Mouse (Mus musculus): ENCODE results near the gene Itgal. TPM values are rescaled to one million over a fixed set of nuclear protein-coding genes. Genes with fewer than 3 reads are reported as not detected.
"Not testable (repeated sequence)": the region's sequence is repeated elsewhere in the genome, so short reads cannot be mapped to it uniquely, and the experiment has no call there.

Gene Itgal
- total RNA-seq, 2 experiments from 2014 or later: 0.42 to 0.62 TPM

- DNase-seq: no peak
- intact Hi-C loops (cut with DNase I; ENCODE audit: low total_unique reads): loop anchor here (5.0 kb wide), 2 partner anchors 33 to 133 kb away; no protein-coding TSS in a partner anchor
Observed at GRCm38 (mm10) chr7:127364166-127364565, 68.1 kb downstream of the Itgal start.

GRCm38 (mm10) chr7:127366249-127366648 is 70.2 kb downstream of the Itgal start:
- DNase-seq: no peak
- intact Hi-C loops (cut with DNase I; ENCODE audit: low total_unique reads): no loop called here

GRCm38 (mm10) chr7:127371213-127371612 is 75.2 kb downstream of the Itgal start:
- intact Hi-C loops (cut with DNase I; ENCODE audit: low total_unique reads): no loop called here
- no peak for DNase-seq

GRCm38 (mm10) chr7:127371870-127372269 is 75.8 kb downstream of the Itgal start:
- DNase-seq; intact Hi-C loops (cut with DNase I; ENCODE audit: low total_unique reads): not testable (repeated sequence)

- intact Hi-C loops (cut with DNase I; ENCODE audit: low total_unique reads): not testable (repeated sequence)
- DNase-seq: peak; percentile 91
Observed at GRCm38 (mm10) chr7:127375271-127376245, 79.5 kb downstream of the Itgal start, which contains the start of gene Zfp747. TSS of gene Zfp747 (minus strand) at chr7:127376050.

- no peak for DNase-seq
- intact Hi-C loops (cut with DNase I; ENCODE audit: low total_unique reads): no loop called here
Observed at GRCm38 (mm10) chr7:127378310-127378921, 82.4 kb downstream of the Itgal start.

Other genes starting within 250 kb of the Itgal start
- gene Zg16, start 208.9 kb upstream of the Itgal start, total RNA-seq (2021): not detected
- gene AI467606, start 204.9 kb upstream of the Itgal start, total RNA-seq (2021): under 1 TPM; 0.95 to 0.96 TPM
- 1 to 10 TPM in 1 of 2 experiments, under 1 TPM in 1; 0.97 to 1.4 TPM for gene Qprt, start 174.0 kb upstream of the Itgal start, total RNA-seq (2021)
- under 1 TPM; 0.24 to 0.27 TPM for gene Spn, start 158.4 kb upstream of the Itgal start, total RNA-seq (2021)
- gene Cd2bp2, start 100.2 kb upstream of the Itgal start, total RNA-seq (2021): 10 to 100 TPM; 30.0 to 32.0 TPM
- 10 to 100 TPM; 32.1 to 32.9 TPM for gene Tbc1d10b, start 87.8 kb upstream of the Itgal start, total RNA-seq (2021)
- gene Mylpf, start 87.4 kb upstream of the Itgal start, total RNA-seq (2021): over 10,000 TPM; 57,620 to 58,231 TPM
- 1 to 10 TPM; 4.2 to 5.4 TPM for gene Zfp553, start 63.2 kb upstream of the Itgal start, total RNA-seq (2021)
- gene Sept1, start 63.1 kb upstream of the Itgal start, total RNA-seq (2021): 1 to 10 TPM; 4.2 to 5.0 TPM
- 10 to 100 TPM; 18.0 to 21.6 TPM for gene Zfp771, start 52.0 kb upstream of the Itgal start, total RNA-seq (2021)
- gene Dctpp1, start 35.6 kb upstream of the Itgal start, total RNA-seq (2021): 10 to 100 TPM; 24.7 to 27.0 TPM
- gene Sephs2, start 22.2 kb upstream of the Itgal start, total RNA-seq (2021): 10 to 100 TPM; 19.3 to 23.1 TPM
- gene Zfp768, start 49.3 kb downstream of the Itgal start, total RNA-seq (2021): 10 to 100 TPM; 21.4 to 25.7 TPM
- gene Zfp747, start 79.8 kb downstream of the Itgal start, total RNA-seq (2021): 1 to 10 TPM; 2.9 to 3.2 TPM
- 1 to 10 TPM; 1.7 TPM for gene 9130019O22Rik, start 90.9 kb downstream of the Itgal start, total RNA-seq (2021)
- 1 to 10 TPM; 2.0 to 2.4 TPM for gene E430018J23Rik, start 97.4 kb downstream of the Itgal start, total RNA-seq (2021)
- 1 to 10 TPM; 2.1 to 3.1 TPM for gene Zfp764, start 110.6 kb downstream of the Itgal start, total RNA-seq (2021)
- gene Zfp688, start 125.8 kb downstream of the Itgal start, total RNA-seq (2021): 1 to 10 TPM; 2.2 to 2.6 TPM
- 1 to 10 TPM; 1.0 to 1.5 TPM for gene Zfp689, start 152.9 kb downstream of the Itgal start, total RNA-seq (2021)
- 10 to 100 TPM; 17.2 to 19.4 TPM for gene Prr14, start 163.4 kb downstream of the Itgal start, total RNA-seq (2021)
- 10 to 100 TPM; 20.0 to 24.1 TPM for gene Fbrs, start 182.9 kb downstream of the Itgal start, total RNA-seq (2021)
- 10 to 100 TPM; 45.4 to 46.3 TPM for gene Srcap, start 215.7 kb downstream of the Itgal start, total RNA-seq (2021)
- 1 to 10 TPM; 8.4 to 8.5 TPM for gene Gm42715, start 223.3 kb downstream of the Itgal start, total RNA-seq (2021)

Measured in gastrocnemius, postnatal 14 days (tissue).